Mouse (Mus musculus) liver, embryonic 15.5 days (tissue): ENCODE measurements around the gene Mpi. TPM values are rescaled to one million over a fixed set of nuclear protein-coding genes. Genes with fewer than 3 reads are reported as not detected.
A peak's percentile ranks its signal among the peaks of the same experiment; 100 is the strongest.

Experiments used
- ATAC-seq: fragments of 200-750 bp; cut with Nextera tagmentation; 2 replicates; pipeline ENCODE4 v1.8.0; 2017; ENCODE audit warnings: moderate number of reproducible peaks, mild to moderate bottlenecking, moderate library complexity; ENCODE audit not compliant: insufficient read depth
- H3K27ac ChIP-seq: fragments of 300-500 bp; sonication (generic); replicated peaks from 2 replicates; pipeline ENCODE4 v1.5.1; 2015; ENCODE audit warnings: mild to moderate bottlenecking, inconsistent platforms
- H3K27me3 ChIP-seq: fragments of 300-500 bp; sonication (generic); 2 replicates; pipeline ENCODE4 v1.6.1; 2015; ENCODE audit warnings: mild to moderate bottlenecking, inconsistent platforms
- H3K36me3 ChIP-seq: fragments of 300-500 bp; sonication (generic); replicated peaks from 2 replicates; pipeline ENCODE4 v1.6.1; 2015; ENCODE audit warnings: moderate library complexity, mild to moderate bottlenecking, inconsistent platforms
- H3K4me1 ChIP-seq: fragments of 300-500 bp; sonication (generic); replicated peaks from 2 replicates; pipeline ENCODE4 v1.6.1; 2015; ENCODE audit warnings: inconsistent platforms
- H3K4me2 ChIP-seq: fragments of 300-500 bp; sonication (generic); 2 replicates; pipeline ENCODE4 v1.6.1; 2015; ENCODE audit warnings: moderate library complexity, mild to moderate bottlenecking, inconsistent platforms
- H3K4me3 ChIP-seq: fragments of 300-500 bp; sonication (generic); replicated peaks from 2 replicates; pipeline ENCODE4 v1.5.1; 2015; ENCODE audit warnings: mild to moderate bottlenecking, inconsistent platforms
- H3K9ac ChIP-seq: fragments of 300-500 bp; sonication (generic); 2 replicates; pipeline ENCODE4 v1.6.1; 2015; ENCODE audit warnings: moderate library complexity, mild to moderate bottlenecking, inconsistent platforms
- H3K9me3 ChIP-seq: fragments of 300-500 bp; sonication (generic); replicated peaks from 2 replicates; pipeline ENCODE4 v1.6.1; 2016; ENCODE audit warnings: inconsistent platforms
- WGBS: fragments of 180-500 bp; shearing (Covaris S2); methylation state at CpG from one replicate; pipeline ENCODE4 v1.1.7; 2015; ENCODE audit warnings: mixed read lengths; ENCODE audit not compliant: insufficient replicate concordance; 5-methylcytosine and 5-hydroxymethylcytosine counted together
- polyA plus RNA-seq: library from polyadenylated mRNA; unstranded; fragments of >200 nt; fragmentation: Nextera tagmentation; extraction: Ambion mirVana; gene quantifications from 2 replicates; pipeline ENCODE4 v1.2.1, GENCODE M21; 2015

Gene Mpi
- polyA plus RNA-seq, 1 experiment from 2014 or later, result 12.5 TPM

GRCm38 (mm10) chr9:57522114-57522860 lies 30.3 kb downstream of the Mpi start:
- Histone ChIP-seq H3K27ac (peak overlapping the region; percentile 96), H3K4me2 (peak overlapping the region; percentile 77), H3K36me3 (no peaks in the 10 kb centered on the region), H3K9ac (peak overlapping the region; percentile 97), H3K4me3 (peak overlapping the region; percentile 93), H3K9me3 (no peaks in the 10 kb centered on the region), H3K27me3 (no peaks in the 10 kb centered on the region), H3K4me1 (peaks cover 57% of the 10 kb centered on the region)
- WGBS, result 30% methylated on average over 7 of the region's 7 CpGs
- no peak for ATAC-seq

- peaks cover 49% of the 10 kb centered on the region for H3K4me1 ChIP-seq
- peak within 1 kb of the TSS; percentile 77 for H3K4me2 ChIP-seq
- no peaks in the 10 kb centered on the region for H3K36me3 ChIP-seq
- no peaks in the 10 kb centered on the region for H3K9me3 ChIP-seq
- peak within 1 kb of the TSS; percentile 93 for H3K4me3 ChIP-seq
- H3K27me3 ChIP-seq, result no peaks in the 10 kb centered on the region
- peak within 1 kb of the TSS; percentile 97 for H3K9ac ChIP-seq
- WGBS, result under 1% methylated on average over 95 of the region's 95 CpGs
- peak within 1 kb of the TSS; percentile 96 for H3K27ac ChIP-seq
- peak; percentile 98 for ATAC-seq
These were observed 31.3 kb downstream of the Mpi start, which contains the start of gene Cox5a for GRCm38 (mm10) chr9:57521056-57521911. Cox5a (plus strand) TSS chr9:57521274.

GRCm38 (mm10) chr9:57520375-57521055 lies 32.0 kb downstream of the Mpi start:
- H3K9me3 ChIP-seq, result no peaks in the 10 kb centered on the region
- peak overlapping the region; percentile 93 for H3K4me3 ChIP-seq
- peak overlapping the region; percentile 77 for H3K4me2 ChIP-seq
- peak overlapping the region; percentile 79 for H3K27ac ChIP-seq
- no peaks in the 10 kb centered on the region for H3K36me3 ChIP-seq
- H3K9ac ChIP-seq, result peak overlapping the region; percentile 97
- no peaks in the 10 kb centered on the region for H3K27me3 ChIP-seq
- WGBS, result 27% methylated on average over 16 of the region's 16 CpGs
- ATAC-seq, result peak; percentile 6; the same call in 1 of the 2 replicates
- H3K4me1 ChIP-seq, result peaks cover 42% of the 10 kb centered on the region

- Histone ChIP-seq H3K4me3 (no peak overlapping the region), H3K36me3 (no peaks in the 10 kb centered on the region), H3K9me3 (no peaks in the 10 kb centered on the region), H3K9ac (no peak overlapping the region), H3K27ac (no peak overlapping the region), H3K27me3 (peaks cover 12% of the 10 kb centered on the region; the same call in 1 of the 2 replicates), H3K4me2 (no peak overlapping the region), H3K4me1 (peaks cover 11% of the 10 kb centered on the region)
- ATAC-seq, result no peak
- 9% methylated on average over 3 of the region's 3 CpGs for WGBS
These were observed 35.5 kb downstream of the Mpi start for GRCm38 (mm10) chr9:57517113-57517512.

- H3K9ac ChIP-seq, result no peak overlapping the region
- no peak overlapping the region for H3K4me2 ChIP-seq
- H3K36me3 ChIP-seq, result no peaks in the 10 kb centered on the region
- no peak overlapping the region for H3K27ac ChIP-seq
- ATAC-seq, result no peak
- no peak overlapping the region for H3K4me3 ChIP-seq
- H3K27me3 ChIP-seq, result peaks cover 46% of the 10 kb centered on the region
- no peaks in the 10 kb centered on the region for H3K9me3 ChIP-seq
- 49% methylated on average over 2 of the region's 2 CpGs for WGBS
- peaks cover 23% of the 10 kb centered on the region for H3K4me1 ChIP-seq
These were observed 42.0 kb downstream of the Mpi start for GRCm38 (mm10) chr9:57510577-57510976.

GRCm38 (mm10) chr9:57505700-57506099 lies 46.9 kb downstream of the Mpi start:
- Histone ChIP-seq H3K9ac (no peak overlapping the region), H3K27ac (no peak overlapping the region), H3K4me3 (no peak overlapping the region), H3K9me3 (no peaks in the 10 kb centered on the region), H3K36me3 (no peaks in the 10 kb centered on the region), H3K4me1 (peaks cover 47% of the 10 kb centered on the region), H3K4me2 (peak overlapping the region; percentile 46), H3K27me3 (peaks cover 77% of the 10 kb centered on the region)
- ATAC-seq, result peak; percentile 97
- WGBS, result 2% methylated on average over 8 of the region's 8 CpGs

GRCm38 (mm10) chr9:57504891-57505290 lies 47.7 kb downstream of the Mpi start:
- Histone ChIP-seq H3K27ac (no peak overlapping the region), H3K27me3 (peaks cover 77% of the 10 kb centered on the region), H3K9ac (no peak overlapping the region), H3K4me2 (no peak overlapping the region), H3K4me1 (peaks cover 45% of the 10 kb centered on the region), H3K36me3 (no peaks in the 10 kb centered on the region), H3K9me3 (no peaks in the 10 kb centered on the region), H3K4me3 (no peak overlapping the region)
- ATAC-seq, result no peak
- WGBS, result 43% methylated on average over 10 of the region's 10 CpGs

GRCm38 (mm10) chr9:57504381-57504700 lies 48.2 kb downstream of the Mpi start:
- Histone ChIP-seq H3K27me3 (peaks cover 80% of the 10 kb centered on the region), H3K4me2 (peak overlapping the region; percentile 70), H3K27ac (no peak overlapping the region), H3K9ac (no peak overlapping the region), H3K4me1 (peaks cover 42% of the 10 kb centered on the region), H3K36me3 (no peaks in the 10 kb centered on the region), H3K9me3 (no peaks in the 10 kb centered on the region), H3K4me3 (peak overlapping the region; percentile 48)
- WGBS, result 2% methylated on average over 34 of the region's 34 CpGs
- no peak for ATAC-seq

- peak; percentile 27; the same call in 1 of the 2 replicates for ATAC-seq
- Histone ChIP-seq H3K27ac (no peak within 1 kb of the TSS), H3K4me3 (peak within 1 kb of the TSS; percentile 48), H3K9me3 (no peaks in the 10 kb centered on the region), H3K9ac (no peak within 1 kb of the TSS), H3K4me2 (peak within 1 kb of the TSS; percentile 70), H3K36me3 (no peaks in the 10 kb centered on the region), H3K4me1 (peaks cover 42% of the 10 kb centered on the region), H3K27me3 (peaks cover 85% of the 10 kb centered on the region)
- under 1% methylated on average over 46 of the region's 46 CpGs for WGBS
These were observed 48.8 kb downstream of the Mpi start, which contains the start of gene Rpp25 for GRCm38 (mm10) chr9:57503622-57504380. Rpp25 (plus strand) TSS chr9:57504026.

- ATAC-seq, result no peak
- H3K9ac ChIP-seq, result no peak overlapping the region
These were observed 49.5 kb downstream of the Mpi start for GRCm38 (mm10) chr9:57502911-57503621.

More at GRCm38 (mm10) chr9:57502911-57503621, 49.5 kb downstream of the Mpi start:
- Histone ChIP-seq H3K9me3 (no peaks in the 10 kb centered on the region), H3K36me3 (no peaks in the 10 kb centered on the region), H3K27me3 (peaks cover 92% of the 10 kb centered on the region), H3K4me1 (peaks cover 42% of the 10 kb centered on the region), H3K4me3 (peak overlapping the region; percentile 48), H3K27ac (no peak overlapping the region), H3K4me2 (peak overlapping the region; percentile 70)
- WGBS, result 5% methylated on average over 23 of the region's 23 CpGs
